Mouse (Mus musculus): ENCODE data around the gene Pnpla8. TPM values are rescaled to one million over a fixed set of nuclear protein-coding genes. Genes with fewer than 3 reads are reported as not detected.

Pnpla8 gene
- total RNA-seq, 2 experiments from 2014 or later: 117 to 127 TPM

- no peak for DNase-seq
These were observed 133.9 kb downstream of the Pnpla8 start for GRCm38 (mm10) chr12:44355116-44355515.

- no peak for DNase-seq
These were observed 136.3 kb downstream of the Pnpla8 start for GRCm38 (mm10) chr12:44357460-44357859.

DNA sequence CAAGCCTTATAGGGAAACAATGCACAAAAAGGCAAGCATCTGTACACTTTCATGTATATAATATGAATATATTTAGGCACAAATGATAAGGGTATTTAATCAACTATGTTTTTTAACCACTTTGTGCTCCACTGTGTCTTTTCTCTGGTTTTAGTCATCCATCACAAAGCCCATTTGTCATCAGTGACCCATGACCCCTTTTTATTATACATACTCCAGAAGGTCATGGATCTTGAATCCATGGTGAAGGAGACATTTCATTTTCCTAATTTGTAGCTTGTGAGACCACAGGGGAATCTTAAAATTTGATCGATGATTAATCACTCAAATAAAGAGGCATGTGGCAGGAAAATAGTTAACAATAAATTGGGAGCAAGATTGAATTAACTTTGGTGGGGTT, 136.7 kb downstream of the Pnpla8 start:
- no peak for DNase-seq

DNA sequence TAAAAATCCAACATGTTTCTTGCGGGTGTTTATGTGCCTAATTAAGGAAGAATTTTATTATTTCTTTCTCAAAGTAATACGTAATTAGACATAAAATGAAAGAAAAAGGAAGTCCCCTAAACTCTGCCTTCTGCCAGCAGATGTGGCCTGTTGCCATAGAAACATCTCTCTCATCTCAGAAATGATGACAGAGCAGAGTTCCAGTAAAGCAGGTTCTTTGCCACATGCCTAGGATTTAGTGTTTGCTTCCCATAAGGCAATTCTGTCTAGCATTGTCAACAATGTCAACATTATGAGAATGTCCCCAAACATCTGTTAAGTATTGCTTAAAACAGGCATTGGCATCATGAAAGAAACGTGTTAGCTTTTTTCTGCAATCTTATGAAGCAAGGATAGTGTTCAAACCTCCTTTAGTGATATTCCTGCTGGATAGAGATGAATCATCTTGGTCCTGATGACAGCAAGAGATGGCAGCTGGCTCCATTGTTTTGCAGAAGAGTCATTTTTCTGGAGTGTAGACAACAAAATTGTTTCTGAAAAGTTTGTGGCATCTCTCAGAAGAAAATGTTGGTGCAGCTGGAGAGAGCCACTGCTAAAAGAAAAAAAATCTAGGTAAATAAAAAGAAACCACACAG, 150.0 kb downstream of the Pnpla8 start:
- DNase-seq: no peak

Small RNAs within 50 kb of the gene (microRNA-seq; reads per million reads assigned to microRNA genes)
- 0.42 to 0.60 reads per million in 2 experiments for gene Mir5627

Other genes starting within 250 kb of the Pnpla8 start
- 10 to 100 TPM; 36.9 to 39.1 TPM for gene Dnajb9, start 11.0 kb upstream of the Pnpla8 start, total RNA-seq (2021)
- 100 to 1,000 TPM; 531 TPM for gene Nrcam, start 107.5 kb downstream of the Pnpla8 start, total RNA-seq (2021)